Mouse (Mus musculus): ENCODE measurements around the gene Fbxo27. TPM values are rescaled to one million over a fixed set of nuclear protein-coding genes. Genes with fewer than 3 reads are reported as not detected.

The Fbxo27 gene
- 1.2 and 1.7 TPM in 2 replicates for polyA plus RNA-seq (2012; rRNA removed)

DNA sequence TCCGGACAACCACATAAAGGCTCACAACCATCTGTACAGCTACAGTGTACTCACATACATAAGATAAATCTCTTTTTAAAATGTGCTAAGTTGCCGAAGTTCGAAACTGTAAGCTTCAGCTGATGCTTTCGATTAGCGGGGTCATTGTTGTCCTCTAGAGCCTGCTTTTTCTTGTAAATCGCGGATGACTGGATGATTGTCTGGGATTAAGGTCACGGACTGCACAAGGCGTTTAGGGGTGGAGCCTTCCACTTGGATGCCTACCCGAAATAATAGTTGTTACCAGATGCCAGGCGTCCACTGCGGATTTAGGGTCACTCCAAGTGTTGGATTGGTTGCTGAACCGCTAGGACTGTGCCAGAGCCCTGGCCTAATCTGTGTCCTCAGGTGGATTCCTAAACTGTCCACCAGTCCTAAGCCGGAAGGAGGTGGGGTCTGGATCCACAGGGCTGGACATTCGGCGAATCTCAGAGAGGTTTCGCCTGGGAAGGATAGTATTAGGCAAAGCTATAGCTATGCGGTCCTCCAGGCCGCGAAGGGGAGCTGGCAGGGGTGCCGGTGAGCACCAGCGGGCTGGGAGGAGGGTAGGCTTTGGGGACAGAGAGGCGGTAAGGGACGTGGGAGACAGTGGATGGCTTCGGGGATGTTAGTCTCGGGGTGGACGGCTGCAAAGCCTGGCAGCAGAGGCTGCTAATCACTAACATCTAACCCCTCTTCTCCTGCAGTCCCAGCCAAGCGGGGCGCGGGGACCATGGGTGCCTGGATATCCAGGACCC, at the start of gene Fbxo27:
Fbxo27 (plus strand) TSS at position 305 of the 776 bp plus-strand sequence.
- Histone ChIP-seq H3K27ac (ENCODE audit: insufficient read depth, low read depth, low read length) (no peak within 1 kb of the TSS), H3K27me3 (ENCODE audit: control insufficient read depth, insufficient read depth, low read length) (peaks cover 9% of the 10 kb centered on the region; the same call in 1 of the 2 replicates), H3K4me3 (ENCODE audit: low read depth, low read length) (peak within 1 kb of the TSS; percentile 62), H3K36me3 (ENCODE audit: control insufficient read depth, insufficient read depth, low read length) (no peaks in the 10 kb centered on the region), H3K4me1 (ENCODE audit: control insufficient read depth, insufficient read depth, insufficient read length, low read length) (peaks cover 4% of the 10 kb centered on the region)
- TF ChIP-seq CTCF (IDR thresholded peaks at IDR 0.05; ENCODE audit: extremely low read depth, insufficient read length, insufficient replicate concordance, low read depth, low read length) (no peak), POLR2A (IDR thresholded peaks at IDR 0.05; ENCODE audit: low read depth, low read length) (no peak)
- 55% methylated on average over 30 of the region's 30 CpGs for WGBS

DNA sequence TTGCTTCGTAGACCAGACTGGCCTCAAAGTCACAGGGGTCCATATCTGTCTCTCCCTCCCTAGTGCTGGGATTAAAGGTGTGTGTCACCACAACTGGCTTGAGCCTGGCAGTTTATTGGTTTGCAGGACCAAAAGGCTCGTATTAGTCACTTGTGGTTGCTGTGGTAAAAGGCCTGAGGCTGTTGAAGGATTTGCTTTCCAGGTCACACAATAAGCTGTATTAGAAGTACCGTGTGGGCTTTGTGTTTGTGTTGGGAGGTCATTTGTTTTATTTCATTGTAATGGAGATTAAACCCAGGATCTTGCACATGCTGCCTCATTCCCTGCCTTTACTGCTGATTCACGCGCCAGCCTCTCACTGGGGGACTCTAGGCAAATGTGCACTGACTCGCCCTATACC, 47.3 kb upstream of the Fbxo27 start:
- no peaks in the 10 kb centered on the region for H3K4me1 ChIP-seq (ENCODE audit: control insufficient read depth, insufficient read depth, insufficient read length, low read length)
- H3K36me3 ChIP-seq (ENCODE audit: control insufficient read depth, insufficient read depth, low read length): no peaks in the 10 kb centered on the region
- H3K4me3 ChIP-seq (ENCODE audit: low read depth, low read length): no peak overlapping the region
- TF ChIP-seq CTCF (IDR thresholded peaks at IDR 0.05; ENCODE audit: extremely low read depth, insufficient read length, insufficient replicate concordance, low read depth, low read length) (no peak), POLR2A (IDR thresholded peaks at IDR 0.05; ENCODE audit: low read depth, low read length) (no peak)
- H3K27ac ChIP-seq (ENCODE audit: insufficient read depth, low read depth, low read length): no peak overlapping the region
- H3K27me3 ChIP-seq (ENCODE audit: control insufficient read depth, insufficient read depth, low read length): no peaks in the 10 kb centered on the region
- 83% methylated on average over 6 of the region's 6 CpGs for WGBS

DNA sequence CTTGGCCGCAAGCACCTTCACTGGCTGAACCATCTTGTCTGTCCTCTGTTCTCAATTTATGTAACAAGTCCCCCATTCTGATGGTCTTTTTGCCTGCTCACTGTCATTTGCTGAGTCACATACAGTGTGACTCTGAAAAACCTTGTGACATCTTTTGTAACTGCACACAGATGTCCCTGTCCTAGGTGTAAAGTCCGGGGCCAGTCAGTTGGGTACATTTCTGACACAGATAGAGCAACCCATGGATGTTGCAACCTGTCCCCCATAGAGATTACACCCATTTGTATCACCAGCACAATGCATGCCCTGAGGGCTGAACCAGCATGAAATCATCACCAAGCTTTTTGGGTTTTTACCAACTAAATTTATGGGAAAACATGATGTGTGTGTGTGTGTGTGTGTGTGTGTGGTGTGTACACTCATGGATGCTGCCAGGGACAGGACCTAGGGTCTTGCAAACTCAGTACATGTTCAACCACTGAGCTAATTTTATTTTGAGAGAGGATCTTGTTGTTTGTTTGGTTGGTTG, 46.6 kb upstream of the Fbxo27 start:
- TF ChIP-seq CTCF (IDR thresholded peaks at IDR 0.05; ENCODE audit: extremely low read depth, insufficient read length, insufficient replicate concordance, low read depth, low read length) (no peak), POLR2A (IDR thresholded peaks at IDR 0.05; ENCODE audit: low read depth, low read length) (no peak)
- Histone ChIP-seq H3K4me3 (ENCODE audit: low read depth, low read length) (no peak overlapping the region), H3K4me1 (ENCODE audit: control insufficient read depth, insufficient read depth, insufficient read length, low read length) (no peaks in the 10 kb centered on the region), H3K27me3 (ENCODE audit: control insufficient read depth, insufficient read depth, low read length) (no peaks in the 10 kb centered on the region), H3K36me3 (ENCODE audit: control insufficient read depth, insufficient read depth, low read length) (no peaks in the 10 kb centered on the region), H3K27ac (ENCODE audit: insufficient read depth, low read depth, low read length) (no peak overlapping the region)
- WGBS: 78% methylated on average over 2 of the region's 2 CpGs

DNA sequence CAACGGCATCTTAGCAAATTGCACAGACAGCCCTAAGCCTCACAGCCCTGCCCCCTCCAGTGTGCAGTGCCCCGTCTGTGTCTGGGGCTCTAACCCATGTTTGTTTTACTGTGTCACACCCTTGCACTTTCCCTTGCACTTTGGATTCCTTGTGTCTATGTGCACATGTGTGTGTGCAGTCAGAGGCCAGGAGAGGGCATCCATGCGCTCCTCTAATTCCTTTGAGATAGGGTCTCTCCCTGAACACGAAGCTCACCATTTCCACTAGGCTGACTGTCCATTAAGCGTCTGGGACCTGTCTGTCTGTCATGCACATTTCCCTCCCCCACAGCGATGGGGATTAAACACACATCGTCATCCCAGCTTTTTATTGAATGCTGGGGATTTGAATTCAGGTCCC, 45.6 kb upstream of the Fbxo27 start:
- TF ChIP-seq CTCF (IDR thresholded peaks at IDR 0.05; ENCODE audit: extremely low read depth, insufficient read length, insufficient replicate concordance, low read depth, low read length) (no peak), POLR2A (IDR thresholded peaks at IDR 0.05; ENCODE audit: low read depth, low read length) (no peak)
- H3K4me3 ChIP-seq (ENCODE audit: low read depth, low read length): no peak overlapping the region
- no peak overlapping the region for H3K27ac ChIP-seq (ENCODE audit: insufficient read depth, low read depth, low read length)
- no peaks in the 10 kb centered on the region for H3K36me3 ChIP-seq (ENCODE audit: control insufficient read depth, insufficient read depth, low read length)
- WGBS: 33% methylated on average over 7 of the region's 7 CpGs
- H3K27me3 ChIP-seq (ENCODE audit: control insufficient read depth, insufficient read depth, low read length): no peaks in the 10 kb centered on the region
- no peaks in the 10 kb centered on the region for H3K4me1 ChIP-seq (ENCODE audit: control insufficient read depth, insufficient read depth, insufficient read length, low read length)

DNA sequence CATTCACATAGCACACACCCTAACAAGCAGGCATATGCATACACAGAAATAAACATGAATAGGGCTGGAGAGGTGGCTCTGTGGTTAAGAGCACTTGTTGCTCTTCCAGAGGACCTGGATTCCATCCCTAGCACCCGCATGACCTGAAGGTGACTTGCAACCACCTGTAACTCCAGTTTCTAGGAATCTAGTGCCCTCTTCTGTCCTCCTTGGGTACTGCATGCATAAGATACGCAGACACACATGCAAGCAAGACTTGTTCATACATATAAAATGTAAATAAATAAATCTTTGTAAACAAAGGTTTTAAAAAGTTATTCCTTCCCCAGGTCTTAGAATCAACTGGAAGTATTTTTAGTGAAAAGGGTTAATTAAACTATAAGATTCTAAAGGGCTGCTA, 41.5 kb upstream of the Fbxo27 start:
- no peak overlapping the region for H3K4me3 ChIP-seq (ENCODE audit: low read depth, low read length)
- H3K27ac ChIP-seq (ENCODE audit: insufficient read depth, low read depth, low read length): no peak overlapping the region
- WGBS: 87% methylated on average over 2 of the region's 2 CpGs
- H3K4me1 ChIP-seq (ENCODE audit: control insufficient read depth, insufficient read depth, insufficient read length, low read length): no peaks in the 10 kb centered on the region
- TF ChIP-seq CTCF (IDR thresholded peaks at IDR 0.05; ENCODE audit: extremely low read depth, insufficient read length, insufficient replicate concordance, low read depth, low read length) (no peak), POLR2A (IDR thresholded peaks at IDR 0.05; ENCODE audit: low read depth, low read length) (no peak)
- H3K36me3 ChIP-seq (ENCODE audit: control insufficient read depth, insufficient read depth, low read length): no peaks in the 10 kb centered on the region
- no peaks in the 10 kb centered on the region for H3K27me3 ChIP-seq (ENCODE audit: control insufficient read depth, insufficient read depth, low read length)

DNA sequence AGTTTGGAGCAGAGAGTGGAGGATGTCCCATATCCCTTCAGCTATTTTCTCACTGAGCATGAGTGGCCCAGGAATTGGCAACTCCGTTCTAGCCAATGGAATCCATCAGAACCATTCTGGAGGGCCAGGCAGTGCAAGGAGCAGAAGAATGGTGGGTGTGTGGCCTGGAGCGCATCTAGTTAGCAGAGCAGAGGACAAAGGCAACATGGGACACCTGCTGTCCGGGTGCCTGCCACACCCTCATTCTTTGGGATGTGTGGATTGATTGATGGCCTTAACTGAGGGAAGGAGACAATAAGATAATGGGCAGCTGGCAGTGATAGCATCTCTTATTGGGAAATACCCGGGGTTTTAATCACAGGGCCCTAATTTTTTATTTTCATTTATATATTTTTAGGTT, 36.2 kb upstream of the Fbxo27 start:
- Histone ChIP-seq H3K27me3 (ENCODE audit: control insufficient read depth, insufficient read depth, low read length) (no peaks in the 10 kb centered on the region), H3K4me3 (ENCODE audit: low read depth, low read length) (no peak overlapping the region), H3K36me3 (ENCODE audit: control insufficient read depth, insufficient read depth, low read length) (no peaks in the 10 kb centered on the region), H3K27ac (ENCODE audit: insufficient read depth, low read depth, low read length) (no peak overlapping the region), H3K4me1 (ENCODE audit: control insufficient read depth, insufficient read depth, insufficient read length, low read length) (no peaks in the 10 kb centered on the region)
- WGBS: 39% methylated on average over 4 of the region's 4 CpGs
- no peak for TF ChIP-seq POLR2A (IDR thresholded peaks at IDR 0.05; ENCODE audit: low read depth, low read length)
- TF ChIP-seq CTCF (IDR thresholded peaks at IDR 0.05; ENCODE audit: extremely low read depth, insufficient read length, insufficient replicate concordance, low read depth, low read length): no peak
